Mouse (Mus musculus): ENCODE data around the gene Mia2.

DNA sequence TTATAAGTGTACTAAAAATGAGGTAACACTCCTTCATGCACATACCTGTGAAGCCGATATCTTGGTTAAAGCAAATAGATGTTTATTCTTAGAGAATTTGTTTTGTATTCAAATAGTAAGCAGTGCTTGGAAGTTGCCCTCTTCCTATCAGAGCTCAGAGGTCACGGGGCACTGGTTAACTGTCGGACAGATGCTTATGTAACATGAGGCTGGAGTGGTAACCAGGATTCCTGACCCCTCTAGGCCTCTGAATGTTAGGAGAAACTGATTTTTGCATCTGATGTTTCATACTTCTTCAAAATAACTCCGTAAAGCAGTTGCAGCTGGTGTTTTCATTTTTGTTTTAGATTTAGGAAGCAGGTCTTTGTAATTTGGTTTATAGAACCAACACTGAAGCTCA lies 99.5 kb downstream of the Mia2 start:
- TF ChIP-seq CTCF (IDR thresholded peaks at IDR 0.05; ENCODE audit: low read depth, low read length) = no peak
- TF ChIP-seq POLR2A (IDR thresholded peaks at IDR 0.05; ENCODE audit: insufficient read depth, low read length) = no peak
- TF ChIP-seq EP300 (IDR thresholded peaks at IDR 0.05; ENCODE audit: insufficient read depth, low read depth, low read length) = no peak

Data from ES-Bruce4 (cell line).